Mouse (Mus musculus) hindbrain, postnatal 0 days (tissue): ENCODE data around the gene Vmn1r192. TPM values are rescaled to one million over a fixed set of nuclear protein-coding genes. Genes with fewer than 3 reads are reported as not detected.
"Not testable (repeated sequence)": the region's sequence is repeated elsewhere in the genome, so short reads cannot be mapped to it uniquely, and the experiment has no call there.

Experiments used
- ATAC-seq: fragments of 200-750 bp; cut with Nextera tagmentation; 2 replicates; pipeline ENCODE4 v1.8.0; 2017; ENCODE audit warnings: mild to moderate bottlenecking, moderate TSS enrichment, moderate library complexity
- DNase-seq: peaks from one replicate; pipeline ENCODE4 v3.0.0-alpha.2; 2015; ENCODE audit warnings: low spot score
- H3K27ac ChIP-seq: fragments of 300-500 bp; sonication (generic); 2 replicates; pipeline ENCODE4 v1.5.1; 2014; ENCODE audit warnings: mild to moderate bottlenecking
- H3K27me3 ChIP-seq: fragments of 300-500 bp; sonication (generic); 2 replicates; pipeline ENCODE4 v1.6.1; 2014; ENCODE audit warnings: low read length, mixed read lengths; ENCODE audit not compliant: insufficient read depth
- H3K36me3 ChIP-seq: fragments of 300-500 bp; sonication (generic); 2 replicates; pipeline ENCODE4 v1.6.1; 2014; ENCODE audit warnings: low read length, mixed read lengths; ENCODE audit not compliant: insufficient read depth
- H3K4me1 ChIP-seq: fragments of 300-500 bp; sonication (generic); 2 replicates; pipeline ENCODE4 v1.6.1; 2014; ENCODE audit warnings: antibody characterized with exemption, low read length, mixed read lengths; ENCODE audit not compliant: insufficient read depth
- H3K4me2 ChIP-seq: fragments of 300-500 bp; sonication (generic); 2 replicates; pipeline ENCODE4 v1.6.1; 2014; ENCODE audit warnings: low read depth, mild to moderate bottlenecking, low read length, moderate library complexity, mixed read lengths
- H3K4me3 ChIP-seq: fragments of 300-500 bp; sonication (generic); 2 replicates; pipeline ENCODE4 v1.5.1; 2014; ENCODE audit warnings: low read length
- H3K9ac ChIP-seq: fragments of 300-500 bp; sonication (generic); replicated peaks from 2 replicates; pipeline ENCODE4 v1.6.1; 2014; ENCODE audit warnings: mild to moderate bottlenecking, low read length, moderate library complexity, mixed read lengths
- H3K9me3 ChIP-seq: fragments of 300-500 bp; sonication (generic); 2 replicates; pipeline ENCODE4 v1.6.1; 2016; ENCODE audit warnings: low read length, mixed read lengths
- CTCF ChIP-seq: IDR thresholded peaks from 2 replicates; pipeline ENCODE4 v1.5.1; 2016; ENCODE audit warnings: antibody characterized with exemption, control low read depth, low read depth
- WGBS: fragments of 180-500 bp; shearing (Covaris S2); extraction: QIAGEN DNeasy Blood & Tissue Kit; methylation state at CpG from one replicate; pipeline ENCODE4 v1.1.7; 2014; 5-methylcytosine and 5-hydroxymethylcytosine counted together
- microRNA-seq, 2 experiments: library from miRNA; unstranded; fragments of <30 nt; microRNA quantifications; one replicate each; pipeline ENCODE4; 2016
- polyA plus RNA-seq: library from polyadenylated mRNA; unstranded; fragments of >200 nt; fragmentation: Nextera tagmentation; extraction: Ambion mirVana; gene quantifications from 2 replicates; pipeline ENCODE4 v1.2.1, GENCODE M21; 2015
- total RNA-seq: library from RNA; depleted of rRNA; stranded (reverse); fragments of >200 nt; gene quantifications from 2 replicates; pipeline ENCODE4 v1.2.3, GENCODE M21; 2014; rRNA removed

Gene Vmn1r192
- total and polyA plus RNA-seq, 2 experiments from 2014 or later = not detected

DNA sequence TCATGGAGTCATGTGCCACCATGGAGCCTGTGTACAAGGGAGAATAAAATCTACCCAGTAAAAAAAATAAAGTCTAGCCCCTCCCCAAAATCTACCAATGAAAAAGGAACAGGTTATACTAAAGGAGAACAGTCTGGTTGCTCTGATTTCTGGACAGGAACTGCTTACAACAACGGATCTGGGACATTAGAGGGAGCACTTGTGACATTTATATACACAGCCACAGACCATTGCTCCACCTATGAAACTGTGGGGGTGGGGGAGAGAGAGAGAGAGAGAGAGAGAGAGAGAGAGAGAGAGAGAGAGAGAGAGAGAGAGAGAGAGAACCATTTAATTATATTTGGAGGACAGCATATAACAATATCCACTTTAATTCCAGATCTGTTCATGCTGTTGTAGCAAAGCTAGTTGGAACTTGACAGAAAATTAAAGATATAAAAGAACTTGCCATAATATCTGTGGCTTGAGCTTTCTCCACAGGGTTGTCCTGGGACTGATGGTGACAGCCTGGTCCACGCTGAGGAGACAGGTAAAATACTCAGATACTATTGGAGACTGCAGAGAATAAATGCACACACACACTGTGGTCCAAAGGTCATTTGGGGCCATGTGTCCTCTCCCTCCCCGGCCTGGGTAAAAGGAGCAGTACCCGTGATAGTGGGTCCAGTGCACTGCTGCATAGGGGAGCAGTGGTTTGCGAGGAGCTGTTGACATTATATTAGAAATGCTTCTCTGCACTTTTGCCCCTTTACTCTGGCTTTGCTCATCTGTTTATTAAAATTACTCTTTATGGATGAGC lies 54.2 kb downstream of the Vmn1r192 start:
- not testable (repeated sequence) for H3K4me3 ChIP-seq, H3K27me3 ChIP-seq, H3K36me3 ChIP-seq, H3K4me1 ChIP-seq, H3K9ac ChIP-seq, H3K27ac ChIP-seq, H3K9me3 ChIP-seq, H3K4me2 ChIP-seq
- DNase-seq = peak; percentile 5
- WGBS = 71% methylated on average over 5 of the region's 5 CpGs
- TF ChIP-seq CTCF = peak; percentile 24
- ATAC-seq = peak; percentile 68; the same call in 1 of the 2 replicates

Small RNA genes within 50 kb of the gene (microRNA-seq; reads per million reads assigned to microRNA genes)
- 0 reads per million in 2 experiments for gene Gm23282
- 0 reads per million in 2 experiments for gene Gm25084

Other genes starting within 250 kb of the Vmn1r192 start
- 9.3 and 13.5 TPM in 2 replicates for gene Zfp184, start 246.0 kb downstream of the Vmn1r192 start, total RNA-seq
- gene Zfp184, start 246.0 kb downstream of the Vmn1r192 start, polyA plus RNA-seq = 7.8 and 9.6 TPM in 2 replicates
- not detected in 2 replicates for gene Pom121l2, start 209.9 kb downstream of the Vmn1r192 start, total RNA-seq
- gene Pom121l2, start 209.9 kb downstream of the Vmn1r192 start, polyA plus RNA-seq = not detected in 2 replicates
- not detected in 2 replicates for gene Prss16, start 181.4 kb downstream of the Vmn1r192 start, total RNA-seq
- gene Prss16, start 181.4 kb downstream of the Vmn1r192 start, polyA plus RNA-seq = not detected in 2 replicates
- 67.7 and 136 TPM in 2 replicates for gene Hist1h2ah, start 155.6 kb downstream of the Vmn1r192 start, total RNA-seq
- 2.2 and 10.5 TPM in 2 replicates for gene Hist1h2ah, start 155.6 kb downstream of the Vmn1r192 start, polyA plus RNA-seq
- 468 and 587 TPM in 2 replicates for gene Hist1h2bk, start 155.3 kb downstream of the Vmn1r192 start, total RNA-seq
- 0.84 and 1.2 TPM in 2 replicates for gene Hist1h2bk, start 155.3 kb downstream of the Vmn1r192 start, polyA plus RNA-seq
- gene Hist1h4i, start 149.8 kb downstream of the Vmn1r192 start, total RNA-seq = 20.6 and 39.3 TPM in 2 replicates
- gene Hist1h4i, start 149.8 kb downstream of the Vmn1r192 start, polyA plus RNA-seq = 5.1 and 5.5 TPM in 2 replicates
- 477 and 856 TPM in 2 replicates for gene Hist1h2ag, start 148.2 kb downstream of the Vmn1r192 start, total RNA-seq
- gene Hist1h2ag, start 148.2 kb downstream of the Vmn1r192 start, polyA plus RNA-seq = 13.5 and 16.6 TPM in 2 replicates
- gene Hist1h2bj, start 147.9 kb downstream of the Vmn1r192 start, total RNA-seq = 777 and 1,409 TPM in 2 replicates
- 4.2 and 6.8 TPM in 2 replicates for gene Hist1h2bj, start 147.9 kb downstream of the Vmn1r192 start, polyA plus RNA-seq
- gene Vmn1r188, start 106.7 kb downstream of the Vmn1r192 start, total RNA-seq = not detected in 2 replicates
- not detected in 2 replicates for gene Vmn1r188, start 106.7 kb downstream of the Vmn1r192 start, polyA plus RNA-seq
- not detected in 2 replicates for gene Vmn1r189, start 85.3 kb downstream of the Vmn1r192 start, total RNA-seq
- not detected in 2 replicates for gene Vmn1r189, start 85.3 kb downstream of the Vmn1r192 start, polyA plus RNA-seq
- not detected in 2 replicates for gene Vmn1r191, start 7.2 kb downstream of the Vmn1r192 start, total RNA-seq
- gene Vmn1r191, start 7.2 kb downstream of the Vmn1r192 start, polyA plus RNA-seq = not detected in 2 replicates
- not detected in 2 replicates for gene Vmn1r193, start 32.0 kb upstream of the Vmn1r192 start, total RNA-seq
- gene Vmn1r193, start 32.0 kb upstream of the Vmn1r192 start, polyA plus RNA-seq = not detected in 2 replicates
- not detected in 2 replicates for gene Vmn1r194, start 53.1 kb upstream of the Vmn1r192 start, total RNA-seq
- not detected in 2 replicates for gene Vmn1r194, start 53.1 kb upstream of the Vmn1r192 start, polyA plus RNA-seq
- not detected in 2 replicates for gene Vmn1r195, start 79.4 kb upstream of the Vmn1r192 start, total RNA-seq
- gene Vmn1r195, start 79.4 kb upstream of the Vmn1r192 start, polyA plus RNA-seq = not detected in 2 replicates
- not detected in 2 replicates for gene Vmn1r196, start 98.8 kb upstream of the Vmn1r192 start, total RNA-seq
- not detected in 2 replicates for gene Vmn1r196, start 98.8 kb upstream of the Vmn1r192 start, polyA plus RNA-seq
- gene Vmn1r197, start 133.4 kb upstream of the Vmn1r192 start, total RNA-seq = not detected in 2 replicates
- gene Vmn1r197, start 133.4 kb upstream of the Vmn1r192 start, polyA plus RNA-seq = not detected in 2 replicates
- not detected in 2 replicates for gene Vmn1r198, start 159.2 kb upstream of the Vmn1r192 start, total RNA-seq
- gene Vmn1r198, start 159.2 kb upstream of the Vmn1r192 start, polyA plus RNA-seq = not detected in 2 replicates
- gene Vmn1r199, start 188.7 kb upstream of the Vmn1r192 start, total RNA-seq = not detected in 2 replicates
- not detected in 2 replicates for gene Vmn1r199, start 188.7 kb upstream of the Vmn1r192 start, polyA plus RNA-seq
- gene Vmn1r200, start 199.2 kb upstream of the Vmn1r192 start, total RNA-seq = not detected in 2 replicates
- gene Vmn1r200, start 199.2 kb upstream of the Vmn1r192 start, polyA plus RNA-seq = not detected in 2 replicates